Comparison of ENCODE assay signal across 17 mouse cellular contexts in genomic region chr12:4431978-4432377, GRCm38 (mm10).
"Had no signal": no experiment of that assay in that cellular context is flagged by ENCODE, and none has a peak within 500 bp of the region (broad histone marks: within the 10 kb centered on the region; RNA-seq: fewer than 3 reads in every experiment).

No protein-coding gene starts in this region.

- ATAC-seq: midbrain, embryonic 15.5 days had no signal

- H3K36me3 ChIP-seq: hindbrain, embryonic 15.5 days; liver, embryonic 15.5 days; lung, embryonic 15.5 days; midbrain, embryonic 15.5 days; neural tube, embryonic 13.5 days; stomach, embryonic 15.5 days had no signal

- H3K4me3 ChIP-seq: hindbrain, embryonic 15.5 days; liver, embryonic 15.5 days; lung, embryonic 15.5 days; midbrain, embryonic 15.5 days; neural tube, embryonic 13.5 days; stomach, embryonic 15.5 days had no signal

- H3K9ac ChIP-seq: hindbrain, embryonic 15.5 days; liver, embryonic 15.5 days; lung, embryonic 15.5 days; midbrain, embryonic 15.5 days; neural tube, embryonic 13.5 days; stomach, embryonic 15.5 days had no signal

- H3K27me3 ChIP-seq: hindbrain, embryonic 15.5 days; liver, embryonic 15.5 days; lung, embryonic 15.5 days; midbrain, embryonic 15.5 days; neural tube, embryonic 13.5 days; stomach, embryonic 15.5 days had no signal

- H3K4me2 ChIP-seq: hindbrain, embryonic 15.5 days; liver, embryonic 15.5 days; lung, embryonic 15.5 days; midbrain, embryonic 11.5 days; midbrain, embryonic 15.5 days; neural tube, embryonic 13.5 days; stomach, embryonic 15.5 days had no signal

- H3K9me3 ChIP-seq: hindbrain, embryonic 15.5 days; liver, embryonic 15.5 days; lung, embryonic 15.5 days; midbrain, embryonic 15.5 days; neural tube, embryonic 13.5 days; stomach, embryonic 15.5 days had no signal

- DNase-seq: kidney, adult 18-20 months; kidney, postnatal 10 days; kidney, postnatal 4 days; lung, postnatal 14 days; retina, postnatal 1 day; right cerebral cortex, postnatal 4 days; spleen, adult 18-20 months; thymus, adult 2 months; thymus, postnatal 36 days had no signal

- H3K27ac ChIP-seq: hindbrain, embryonic 15.5 days; liver, embryonic 15.5 days; lung, embryonic 15.5 days; macrophage; midbrain, embryonic 15.5 days; neural tube, embryonic 13.5 days; stomach, embryonic 15.5 days had no signal

- H3K4me1 ChIP-seq: hindbrain, embryonic 15.5 days; liver, embryonic 15.5 days; lung, embryonic 15.5 days; midbrain, embryonic 15.5 days; neural tube, embryonic 13.5 days; stomach, embryonic 15.5 days had no signal
